Mouse (Mus musculus) spleen, postnatal 4 days (tissue): ENCODE measurements around the gene Gpr15.

Experiments used
- DNase-seq, 2 experiments: peaks; one replicate each; pipeline ENCODE4 v3.0.0; 2022; ENCODE audit warnings: low spot score in 2 of 2

Gpr15 gene

DNA sequence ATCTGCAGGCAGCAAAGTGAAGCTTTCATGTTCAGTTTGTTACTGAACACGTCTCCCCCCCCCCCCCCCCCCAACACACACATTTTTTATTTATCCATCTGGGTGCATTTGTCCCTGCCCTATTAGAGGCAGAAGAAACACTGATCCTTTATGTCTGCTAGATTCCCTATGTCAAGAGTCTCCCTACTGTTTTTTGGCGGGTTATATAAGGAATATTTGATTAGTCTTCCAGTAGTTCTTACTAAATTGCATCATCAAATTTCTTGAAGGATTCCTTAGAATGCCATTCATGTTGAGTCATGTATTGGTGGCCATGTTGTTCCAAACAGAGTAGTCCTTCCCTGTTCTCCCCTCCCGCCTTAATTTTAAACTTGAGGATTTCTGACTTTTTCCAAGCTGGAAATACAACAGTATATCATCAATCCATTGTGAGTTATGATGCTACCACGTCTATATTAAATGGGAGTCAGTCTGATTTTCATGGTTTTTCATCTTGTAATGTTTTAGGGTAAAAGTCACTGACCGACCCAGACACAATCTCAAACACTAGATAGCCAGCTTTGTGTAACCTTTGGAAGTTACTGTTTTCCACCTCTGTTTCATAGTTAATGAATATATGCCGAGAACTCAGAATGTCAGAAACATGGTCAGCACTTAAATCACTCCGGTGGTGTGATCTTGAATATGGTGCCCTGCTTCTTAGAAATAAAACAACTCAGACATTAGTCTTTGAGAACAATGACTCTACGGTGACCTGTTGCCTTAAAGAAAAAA, 47.5 kb downstream of the Gpr15 start:
- peak in 1 of 2 experiments; percentile 13 for DNase-seq

GRCm38 (mm10) chr16:58670643-58671042, 48.2 kb downstream of the Gpr15 start:
- peak in 1 of 2 experiments; percentile 33 for DNase-seq

- peak; percentile 88 to 90 for DNase-seq
These were observed 48.8 kb downstream of the Gpr15 start, which contains the start of gene Cpox for GRCm38 (mm10) chr16:58669917-58670630. Gene Cpox, plus strand, starts transcription at chr16:58670292.

- DNase-seq: peak; percentile 61 to 66
These were observed 49.6 kb downstream of the Gpr15 start for GRCm38 (mm10) chr16:58669264-58669663.

DNA sequence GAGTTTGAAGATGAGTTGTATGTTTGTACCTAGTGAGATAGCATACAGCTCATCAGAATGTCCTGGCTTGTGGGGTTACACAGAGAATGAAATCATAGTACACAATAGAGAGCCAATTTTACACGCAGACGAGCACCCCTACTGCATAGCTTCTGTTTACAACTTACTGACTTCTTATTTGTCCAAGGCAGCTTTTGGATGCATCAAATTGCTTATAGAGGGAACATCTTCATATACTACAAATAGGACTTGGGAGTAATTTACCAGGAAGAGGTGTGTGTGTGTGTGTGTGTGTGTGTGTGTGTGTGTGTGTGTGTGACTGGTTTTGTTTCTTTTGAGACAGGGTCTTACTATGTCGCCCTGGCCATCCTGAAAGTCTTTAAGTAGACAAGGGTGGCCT, 50.3 kb downstream of the Gpr15 start:
- peak in 1 of 2 experiments; percentile 53 for DNase-seq
